Mouse (Mus musculus) thymus, postnatal 14 days (tissue): ENCODE data around the gene Tnfaip8l1.

Source experiments
- DNase-seq: peaks from one replicate; pipeline ENCODE4 v3.0.0; 2021

The Tnfaip8l1 gene

DNA sequence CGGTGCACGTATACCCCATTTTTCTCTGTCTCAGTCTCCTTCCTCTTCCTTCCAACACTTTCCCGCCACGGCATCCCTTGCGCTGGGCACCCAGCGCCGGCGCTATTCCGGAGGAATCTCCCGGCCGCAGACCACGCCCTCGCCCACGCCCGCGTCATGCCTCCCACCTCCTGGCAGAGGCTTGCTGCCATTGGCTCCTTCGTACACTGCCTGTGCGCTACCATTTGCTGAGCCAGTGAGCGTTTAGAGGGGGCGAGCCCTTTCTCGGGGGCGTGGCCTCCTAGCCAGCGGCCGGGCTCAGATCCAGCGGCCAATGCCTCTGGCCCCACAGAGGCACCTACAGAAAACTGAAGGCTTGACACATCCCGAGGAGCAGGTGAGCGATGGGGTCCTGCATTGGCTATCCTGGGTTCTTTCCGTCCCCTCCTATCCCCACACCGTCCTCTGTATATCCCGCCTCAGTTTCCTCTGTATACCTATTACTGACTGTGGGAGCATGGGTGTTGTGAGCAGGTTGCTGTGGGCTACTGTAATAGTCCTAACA lies at the start of gene Tnfaip8l1:
Gene Tnfaip8l1, plus strand, starts transcription at position 247 of the 544 bp plus-strand sequence.
- peak; percentile 95 for DNase-seq

DNA sequence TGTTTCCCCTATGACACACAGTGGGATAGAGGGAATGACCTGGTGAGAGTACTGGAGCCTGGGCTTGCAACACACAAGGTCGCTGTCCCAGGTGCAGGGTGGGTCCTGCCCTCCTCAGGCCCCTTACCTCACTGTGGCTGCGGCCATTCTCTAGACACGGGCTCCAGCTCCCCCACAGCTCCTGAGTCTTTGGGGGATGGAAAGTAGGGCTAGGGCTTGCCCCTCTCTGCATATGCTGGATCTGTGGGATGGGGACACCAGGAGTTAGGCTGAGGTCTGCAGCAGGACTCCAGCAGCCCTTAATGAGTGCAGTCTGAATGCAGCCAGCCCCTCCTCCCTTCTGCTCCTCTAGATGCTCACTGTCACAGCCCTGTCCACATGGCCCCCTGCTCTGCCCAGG lies 49.5 kb upstream of the Tnfaip8l1 start:
- DNase-seq: no peak

GRCm38 (mm10) chr17:56116193-56116592 lies 46.1 kb upstream of the Tnfaip8l1 start:
- DNase-seq: no peak

DNA sequence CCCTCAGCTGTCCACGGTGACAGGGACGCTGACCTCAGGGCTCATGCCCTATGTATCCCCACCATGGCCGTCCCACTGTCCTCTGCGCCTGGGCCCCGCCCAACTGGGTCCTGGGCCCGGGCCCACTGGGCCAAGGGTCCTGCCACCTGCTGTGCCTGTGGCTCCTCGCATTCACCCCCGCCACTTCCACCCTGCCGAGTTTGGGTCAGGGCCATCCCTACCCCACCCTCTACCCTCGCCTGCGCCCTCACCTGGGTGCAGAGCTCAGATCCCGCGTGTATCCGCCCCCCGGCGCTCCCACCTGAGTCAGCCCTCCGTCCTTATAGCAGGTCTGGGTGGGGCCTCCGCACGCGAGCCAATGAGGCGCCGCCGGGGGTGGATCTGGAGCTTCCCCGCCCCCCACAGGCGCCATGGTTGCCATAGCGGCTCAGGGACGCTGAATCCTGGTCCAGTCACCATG lies 45.0 kb upstream of the Tnfaip8l1 start, which contains the start of gene Plin5:
Gene Plin5, minus strand, starts transcription at position 346 of the 460 bp plus-strand sequence.
- DNase-seq: peak; percentile 29

- no peak for DNase-seq
Observed at GRCm38 (mm10) chr17:56119431-56119830, 42.8 kb upstream of the Tnfaip8l1 start.

DNA sequence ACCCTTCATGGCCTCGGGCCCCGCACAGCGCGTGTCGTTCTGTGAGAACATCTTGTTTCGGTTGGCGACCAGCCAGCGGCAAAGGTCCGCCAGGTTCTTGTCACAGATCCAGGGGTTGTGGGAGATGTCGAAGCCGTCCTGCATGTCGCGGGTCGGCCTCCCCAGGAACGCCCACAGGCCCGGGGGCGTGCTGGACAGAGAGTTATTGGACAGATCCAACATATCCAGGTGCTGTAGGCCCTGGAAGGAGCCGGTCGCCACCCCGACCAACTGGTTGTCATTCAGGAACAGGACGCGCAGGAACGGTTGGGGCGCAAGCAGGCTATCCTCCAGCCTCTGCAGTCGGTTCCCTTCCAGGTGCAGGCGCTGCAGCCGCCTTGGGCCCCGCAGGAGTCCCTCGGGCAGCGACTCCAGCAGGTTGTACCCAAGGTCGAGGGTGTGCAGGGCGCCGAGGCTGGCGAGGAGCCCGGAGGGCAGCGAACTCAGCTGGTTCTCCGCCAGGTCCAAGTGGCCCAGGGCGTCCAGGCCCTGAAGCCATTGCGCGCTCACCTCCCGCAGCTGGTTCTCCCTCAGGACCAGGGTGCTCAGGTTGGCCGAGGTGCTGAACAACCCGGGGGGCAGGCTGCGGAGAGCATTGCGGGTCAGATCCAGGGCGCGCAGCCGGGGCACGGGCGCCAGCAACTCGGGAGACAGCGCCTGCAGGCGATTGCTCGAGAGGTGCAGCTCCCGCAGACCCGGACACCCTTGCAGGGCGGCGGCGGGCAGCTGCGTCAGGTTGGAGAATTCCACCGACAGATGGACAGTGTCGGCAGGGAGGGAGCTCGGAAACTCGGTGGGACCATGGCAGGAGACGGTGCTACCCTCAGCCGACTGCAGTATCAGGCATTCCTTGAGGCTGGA lies 42.0 kb upstream of the Tnfaip8l1 start:
- no peak for DNase-seq

- DNase-seq: no peak
Observed at GRCm38 (mm10) chr17:56121826-56122225, 40.5 kb upstream of the Tnfaip8l1 start, which contains the start of gene Lrg1. Lrg1 (minus strand) TSS chr17:56122001.

DNA sequence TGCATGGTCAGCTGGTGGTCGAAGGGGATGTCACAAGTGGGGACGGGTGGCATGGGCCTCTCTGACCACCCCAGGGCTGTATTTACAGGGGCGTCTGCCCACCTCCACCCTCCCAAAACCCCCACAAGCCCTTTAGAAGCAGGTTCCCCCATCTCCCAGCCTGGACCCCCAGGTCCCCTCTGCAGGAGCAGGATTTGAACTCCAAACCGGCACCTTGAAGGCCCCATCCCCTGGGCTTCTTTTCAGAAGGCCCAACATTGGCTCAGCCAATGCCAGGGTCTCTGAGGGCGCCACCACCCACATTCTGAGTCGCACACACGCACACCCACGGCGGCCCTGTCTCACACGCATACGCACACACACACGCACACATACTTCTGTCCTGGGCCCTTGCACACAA lies 39.1 kb upstream of the Tnfaip8l1 start:
- DNase-seq: no peak

- no peak for DNase-seq
Observed at GRCm38 (mm10) chr17:56123681-56124340, 38.5 kb upstream of the Tnfaip8l1 start.

DNA sequence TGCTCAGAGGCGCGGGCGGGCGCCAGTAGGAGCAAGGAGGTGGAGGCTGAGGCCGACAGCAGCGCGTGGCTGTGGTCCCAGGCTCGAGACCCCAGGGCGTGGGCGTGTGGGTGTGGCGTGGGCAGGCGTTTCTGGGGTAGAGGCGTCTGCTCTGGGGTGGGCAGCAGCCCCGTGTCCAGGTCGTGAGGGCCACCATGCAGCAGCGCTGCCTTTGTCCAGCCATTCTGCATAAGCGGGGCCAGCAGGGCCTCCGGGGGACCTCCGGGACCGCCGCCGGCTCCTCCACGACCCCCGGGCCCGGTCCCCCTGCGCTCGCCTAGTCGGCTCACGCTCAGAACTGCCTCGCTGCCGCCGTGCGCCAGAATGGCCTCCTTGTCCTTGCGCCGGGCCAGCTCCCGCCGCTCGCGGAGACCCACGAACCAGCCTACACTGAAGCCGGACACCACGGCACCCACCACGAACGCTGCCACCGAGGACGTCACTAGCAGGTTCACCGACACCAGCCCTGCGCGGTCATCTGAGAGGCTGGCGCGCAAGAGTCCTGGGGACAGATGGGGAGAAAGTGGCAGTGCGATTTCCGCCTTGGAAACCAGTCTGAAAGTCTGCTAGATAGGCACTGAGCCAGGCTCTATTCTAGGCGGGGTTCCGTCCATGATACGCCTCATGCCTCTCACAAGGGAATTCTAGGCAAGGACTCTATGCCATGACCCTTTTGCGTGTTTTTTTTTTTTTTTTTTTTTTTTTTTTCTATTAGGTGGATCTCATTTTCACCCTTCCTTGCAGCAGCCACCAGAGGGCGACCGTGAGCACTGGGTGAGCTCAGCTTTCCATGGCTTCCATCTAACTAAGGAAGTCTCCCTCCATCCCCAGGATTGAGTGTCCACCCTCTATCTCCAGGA lies 37.7 kb upstream of the Tnfaip8l1 start:
- peak; percentile 45 for DNase-seq

- DNase-seq: no peak
Observed at GRCm38 (mm10) chr17:56125276-56125630, 37.0 kb upstream of the Tnfaip8l1 start.

- DNase-seq: no peak
Observed at GRCm38 (mm10) chr17:56126175-56126574, 36.1 kb upstream of the Tnfaip8l1 start.

DNA sequence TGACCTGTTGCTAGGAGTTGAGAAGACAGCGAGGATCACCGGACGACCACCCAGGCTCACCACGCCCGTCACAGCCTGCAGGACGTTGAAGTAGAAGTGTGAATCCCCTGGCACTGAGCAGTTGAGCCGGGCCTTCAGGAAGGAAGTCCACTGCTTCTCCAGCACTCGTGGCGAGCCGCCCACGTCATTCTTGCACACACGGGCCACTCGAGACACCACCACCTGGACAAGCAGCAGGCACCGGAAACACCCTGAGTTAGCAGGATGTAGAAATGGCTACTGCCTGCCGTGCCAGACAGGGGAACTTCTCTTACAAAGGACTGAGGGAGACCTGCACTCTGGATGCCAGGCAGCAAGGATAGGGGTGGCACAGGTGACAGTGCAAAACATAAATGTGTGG lies 34.0 kb upstream of the Tnfaip8l1 start:
- DNase-seq: no peak

DNA sequence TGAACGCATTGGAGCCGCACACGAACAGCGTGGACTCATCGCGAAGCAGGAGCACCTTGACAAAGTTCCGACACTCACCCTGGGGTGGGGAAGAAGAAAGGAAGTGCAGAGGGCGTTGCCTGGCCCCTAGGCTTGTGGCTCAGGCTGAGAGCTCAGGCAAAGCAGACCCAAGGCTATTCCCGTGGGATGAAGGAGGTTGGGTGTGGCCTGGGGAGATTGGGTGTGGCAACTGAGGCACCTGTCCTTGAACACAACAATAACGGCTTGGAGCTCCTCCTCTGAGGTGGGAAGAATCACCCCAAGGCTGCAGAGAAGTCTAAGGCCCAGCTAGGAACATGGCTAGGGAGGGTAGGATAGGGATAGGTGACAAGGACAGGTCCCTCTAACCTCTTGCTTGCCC lies 31.1 kb upstream of the Tnfaip8l1 start:
- DNase-seq: no peak

DNA sequence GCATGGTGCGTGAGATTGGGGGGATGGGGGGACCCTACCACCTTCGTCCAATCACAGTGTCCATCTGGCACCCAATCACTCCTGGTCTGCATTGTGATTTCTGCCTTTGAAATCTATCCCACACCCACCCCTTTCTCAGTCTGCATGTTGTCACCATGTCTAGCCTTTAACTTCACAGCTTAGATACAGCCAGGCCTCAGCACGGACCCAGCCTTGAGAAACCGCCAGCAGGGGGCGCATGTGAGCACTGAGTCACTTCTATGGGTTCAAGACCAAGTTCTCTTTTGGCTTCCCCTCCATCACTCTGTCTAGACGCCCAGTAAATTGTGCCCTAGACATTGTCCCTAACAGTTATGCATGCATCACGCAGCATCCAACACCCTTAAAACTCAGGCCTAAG lies 30.5 kb upstream of the Tnfaip8l1 start:
- DNase-seq: peak; percentile 79

GRCm38 (mm10) chr17:56132661-56133060 lies 29.6 kb upstream of the Tnfaip8l1 start:
- peak; percentile 67 for DNase-seq

GRCm38 (mm10) chr17:56133457-56134363 lies 28.6 kb upstream of the Tnfaip8l1 start:
- peak; percentile 34 for DNase-seq

DNA sequence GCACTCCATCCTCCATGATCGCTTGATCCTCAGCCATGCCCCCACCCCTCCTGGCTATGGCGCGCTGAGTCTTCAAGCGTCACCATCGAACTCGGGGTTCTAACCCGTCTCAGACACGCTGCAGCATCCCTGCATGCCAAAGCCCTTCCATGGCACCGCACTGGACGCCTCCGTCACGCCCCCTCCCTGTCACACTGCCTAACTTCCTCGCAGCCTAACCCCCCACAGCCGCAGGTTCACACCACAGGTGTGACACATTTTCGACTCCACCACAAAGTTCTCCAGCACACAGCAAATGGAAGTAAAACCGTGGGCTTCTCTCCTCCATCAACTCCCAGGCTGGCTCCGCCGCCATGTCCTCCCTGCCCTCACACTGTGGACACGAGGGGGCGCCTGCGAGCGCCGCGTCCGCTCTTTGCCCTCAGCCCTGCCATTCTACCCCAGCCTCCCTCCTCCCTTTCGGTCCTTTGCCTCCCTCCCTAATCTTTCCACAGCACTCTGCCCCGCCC lies 27.8 kb upstream of the Tnfaip8l1 start:
- DNase-seq: peak; percentile 82

DNA sequence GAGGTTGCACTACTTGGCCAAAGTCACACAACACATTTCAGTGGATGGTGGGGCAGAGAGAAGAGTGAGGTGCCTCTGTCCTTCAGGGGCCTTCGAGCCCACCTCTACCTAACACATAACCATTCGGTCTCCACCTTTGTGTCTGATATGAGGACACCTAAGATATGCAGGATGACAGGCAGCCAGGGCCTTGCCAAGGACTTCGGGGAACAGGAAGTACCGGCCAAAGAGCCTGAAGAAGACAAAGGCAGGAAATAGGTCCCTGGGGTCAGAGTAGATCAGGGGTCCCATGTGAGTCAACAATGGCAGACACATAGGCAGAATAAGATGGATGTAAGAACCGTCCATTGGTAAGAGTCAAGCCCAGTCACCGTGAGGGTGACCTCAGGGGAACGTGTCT lies 25.7 kb upstream of the Tnfaip8l1 start:
- no peak for DNase-seq

DNA sequence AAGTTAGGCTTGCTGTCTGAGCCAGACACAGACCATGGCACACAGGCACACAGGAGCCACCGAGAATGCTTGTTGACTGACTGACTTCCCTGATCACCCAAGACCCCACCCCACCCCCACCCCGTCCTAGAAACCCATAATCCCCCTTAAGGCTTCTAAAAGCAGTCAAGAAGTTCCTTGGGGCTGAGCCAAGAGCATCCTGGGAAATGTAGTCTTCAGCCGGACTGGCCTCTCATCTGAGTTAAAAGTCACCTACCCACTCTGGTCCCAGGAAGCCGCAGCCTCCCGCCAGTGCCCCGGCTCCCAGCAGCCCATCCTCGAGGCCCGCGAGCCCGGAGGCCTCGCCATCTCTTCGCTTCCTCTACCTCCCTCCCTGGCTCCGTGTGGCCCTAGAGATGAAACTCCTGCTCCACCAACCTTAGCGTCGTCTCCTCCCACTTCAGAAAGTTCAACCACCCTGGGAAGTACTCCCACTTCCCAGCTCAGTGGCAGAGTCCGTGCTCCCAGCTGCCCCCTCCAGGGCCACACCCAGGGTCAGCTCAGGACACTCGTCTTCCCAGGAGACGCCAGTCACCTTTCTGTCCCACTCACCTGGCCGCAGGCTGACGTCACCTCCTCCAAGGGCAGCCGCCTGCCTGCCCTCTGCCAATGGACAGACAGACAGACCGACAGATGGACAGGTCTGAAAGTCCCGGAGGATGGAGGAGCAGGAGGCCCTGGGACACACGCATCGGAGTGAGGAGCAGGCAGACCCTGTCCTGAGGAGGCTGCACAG lies 24.3 kb upstream of the Tnfaip8l1 start:
- DNase-seq: no peak
